Mouse (Mus musculus) forelimb bud, embryonic 11.5 days (tissue): ENCODE measurements around the gene Il31.

Experiments used
- DNase-seq: peaks from one replicate; pipeline ENCODE4 v3.0.0-alpha.2; 2012; ENCODE audit warnings: low read depth, low spot score

Gene Il31

GRCm38 (mm10) chr5:123473817-123474216 is 15.5 kb downstream of the Il31 start:
- no peak for DNase-seq

GRCm38 (mm10) chr5:123470784-123471400 is 18.4 kb downstream of the Il31 start:
- DNase-seq: no peak

GRCm38 (mm10) chr5:123464638-123465037 is 24.7 kb downstream of the Il31 start:
- DNase-seq: no peak

- DNase-seq: no peak
Measured at GRCm38 (mm10) chr5:123461420-123461819, 27.9 kb downstream of the Il31 start.

- no peak for DNase-seq
Measured at GRCm38 (mm10) chr5:123451886-123452285, 37.4 kb downstream of the Il31 start.

- DNase-seq: no peak
Measured at GRCm38 (mm10) chr5:123444849-123445334, 44.4 kb downstream of the Il31 start.

- peak; percentile 76 for DNase-seq
Measured at GRCm38 (mm10) chr5:123444069-123444468, 45.2 kb downstream of the Il31 start.

GRCm38 (mm10) chr5:123442283-123442682 is 47.0 kb downstream of the Il31 start:
- no peak for DNase-seq

- DNase-seq: no peak
Measured at GRCm38 (mm10) chr5:123440664-123441063, 48.6 kb downstream of the Il31 start.

- no peak for DNase-seq
Measured at GRCm38 (mm10) chr5:123439941-123440340, 49.3 kb downstream of the Il31 start.

GRCm38 (mm10) chr5:123439312-123439711 is 50.0 kb downstream of the Il31 start:
- no peak for DNase-seq

- no peak for DNase-seq
Measured at GRCm38 (mm10) chr5:123438381-123438780, 50.9 kb downstream of the Il31 start.

- DNase-seq: peak; percentile 55
Measured at GRCm38 (mm10) chr5:123436780-123437175, 52.5 kb downstream of the Il31 start.

- DNase-seq: no peak
Measured at GRCm38 (mm10) chr5:123436071-123436779, 53.1 kb downstream of the Il31 start.

GRCm38 (mm10) chr5:123432305-123432874 is 56.9 kb downstream of the Il31 start:
- DNase-seq: no peak

GRCm38 (mm10) chr5:123431524-123432304 is 57.6 kb downstream of the Il31 start:
- no peak for DNase-seq
